Mouse (Mus musculus): ENCODE measurements around the gene Slc2a6.

GRCm38 (mm10) chr2:27026332-27026731, 1.5 kb downstream of the Slc2a6 start:
- TF ChIP-seq CTCF (IDR thresholded peaks at IDR 0.05; ENCODE audit: borderline replicate concordance, control insufficient read depth, extremely low read depth, insufficient read depth, low read length, poor library complexity) (no peak), POLR2A (IDR thresholded peaks at IDR 0.05; ENCODE audit: control insufficient read depth, extremely low read depth, insufficient read depth, low read length, poor library complexity) (no peak)
